Mouse (Mus musculus) intestine, embryonic 16.5 days (tissue): ENCODE measurements around the gene Gm17334. TPM values are rescaled to one million over a fixed set of nuclear protein-coding genes. Genes with fewer than 3 reads are reported as not detected.

ENCODE experiments used
- ATAC-seq: fragments of 200-750 bp; cut with Nextera tagmentation; 2 replicates; pipeline ENCODE4 v1.8.0; 2017; ENCODE audit warnings: moderate TSS enrichment, moderate library complexity
- H3K27ac ChIP-seq: fragments of 300-500 bp; sonication (generic); 2 replicates; pipeline ENCODE4 v1.5.1; 2014; ENCODE audit warnings: mild to moderate bottlenecking, low read length
- H3K27me3 ChIP-seq: fragments of 300-500 bp; sonication (generic); replicated peaks from 2 replicates; pipeline ENCODE4 v1.6.1; 2014; ENCODE audit warnings: low read length, control low read depth, mixed read lengths; ENCODE audit not compliant: control insufficient read depth, insufficient read depth
- H3K36me3 ChIP-seq: fragments of 300-500 bp; sonication (generic); 2 replicates; pipeline ENCODE4 v1.6.1; 2014; ENCODE audit warnings: low read length, control low read depth; ENCODE audit not compliant: control insufficient read depth, insufficient read depth
- H3K4me1 ChIP-seq: fragments of 300-500 bp; sonication (generic); 2 replicates; pipeline ENCODE4 v1.6.1; 2014; ENCODE audit warnings: low read length, control low read depth, mixed read lengths; ENCODE audit not compliant: control insufficient read depth, insufficient read depth
- H3K4me2 ChIP-seq: fragments of 300-500 bp; sonication (generic); 2 replicates; pipeline ENCODE4 v1.6.1; 2014; ENCODE audit warnings: low read depth, low read length, control low read depth
- H3K4me3 ChIP-seq: fragments of 300-500 bp; sonication (generic); 2 replicates; pipeline ENCODE4 v1.5.1; 2014; ENCODE audit warnings: mild to moderate bottlenecking, low read length
- H3K9ac ChIP-seq: fragments of 300-500 bp; sonication (generic); 2 replicates; pipeline ENCODE4 v1.6.1; 2014; ENCODE audit warnings: low read depth, low read length
- H3K9me3 ChIP-seq: fragments of 300-500 bp; sonication (generic); 2 replicates; pipeline ENCODE4 v1.6.1; 2016; ENCODE audit warnings: low read length, control low read depth; ENCODE audit not compliant: control insufficient read depth
- WGBS: fragments of 180-500 bp; shearing (Covaris S2); extraction: QIAGEN DNeasy Blood & Tissue Kit; methylation state at CpG from one replicate; pipeline ENCODE4 v1.1.7; 2014; 5-methylcytosine and 5-hydroxymethylcytosine counted together
- polyA plus RNA-seq: library from polyadenylated mRNA; unstranded; fragments of >200 nt; fragmentation: Nextera tagmentation; extraction: Ambion mirVana; gene quantifications from 2 replicates; pipeline ENCODE4 v1.2.1, GENCODE M21; 2015

The Gm17334 gene
- polyA plus RNA-seq, 1 experiment from 2014 or later = 0.34 TPM

DNA sequence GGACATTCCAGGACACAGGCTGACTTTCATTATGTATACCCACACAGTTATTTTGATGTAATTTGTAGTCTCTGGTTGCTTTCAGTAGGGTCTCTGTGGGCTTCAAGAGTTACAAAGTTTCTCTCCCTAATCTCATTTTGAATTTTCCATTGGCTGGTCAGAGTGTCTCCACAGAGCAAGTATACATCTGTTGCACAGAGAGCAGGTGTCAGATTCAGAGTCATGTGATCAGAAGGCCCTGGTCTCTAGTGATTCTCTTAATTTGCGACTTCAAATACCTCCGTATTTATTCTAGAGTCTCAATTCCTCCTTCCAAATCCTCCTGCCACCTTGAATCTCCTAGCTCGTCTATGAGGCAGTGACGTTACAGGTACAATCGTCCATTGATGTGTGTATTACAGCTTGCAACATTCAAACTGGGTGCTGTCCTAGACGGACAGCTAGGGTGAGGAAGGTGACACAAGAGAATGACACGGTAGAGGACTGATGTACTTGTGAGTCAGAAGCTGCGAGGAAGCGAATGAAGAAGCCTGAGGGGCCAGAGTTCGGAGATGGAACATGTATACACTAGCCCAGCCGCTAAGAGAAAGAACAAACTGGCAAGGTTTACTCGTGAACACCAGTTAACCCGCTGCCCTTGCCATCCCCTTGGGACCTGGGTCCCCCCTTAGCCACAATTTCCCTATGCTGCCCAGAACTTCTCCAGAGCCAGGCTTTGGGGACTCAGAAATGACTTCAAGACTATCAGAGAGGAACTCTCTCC, 4.4 kb downstream of the Gm17334 start:
- no peaks in the 10 kb centered on the region for H3K9me3 ChIP-seq
- H3K4me2 ChIP-seq = no peak overlapping the region
- peaks cover 28% of the 10 kb centered on the region for H3K4me1 ChIP-seq
- WGBS = 75% methylated on average over 13 of the region's 13 CpGs
- no peak overlapping the region for H3K4me3 ChIP-seq
- no peak for ATAC-seq
- H3K36me3 ChIP-seq = peaks cover under 1% of the 10 kb centered on the region; the same call in 1 of the 2 replicates
- no peaks in the 10 kb centered on the region for H3K27me3 ChIP-seq
- peak overlapping the region; percentile 82; the same call in 1 of the 2 replicates for H3K27ac ChIP-seq
- no peak overlapping the region for H3K9ac ChIP-seq

DNA sequence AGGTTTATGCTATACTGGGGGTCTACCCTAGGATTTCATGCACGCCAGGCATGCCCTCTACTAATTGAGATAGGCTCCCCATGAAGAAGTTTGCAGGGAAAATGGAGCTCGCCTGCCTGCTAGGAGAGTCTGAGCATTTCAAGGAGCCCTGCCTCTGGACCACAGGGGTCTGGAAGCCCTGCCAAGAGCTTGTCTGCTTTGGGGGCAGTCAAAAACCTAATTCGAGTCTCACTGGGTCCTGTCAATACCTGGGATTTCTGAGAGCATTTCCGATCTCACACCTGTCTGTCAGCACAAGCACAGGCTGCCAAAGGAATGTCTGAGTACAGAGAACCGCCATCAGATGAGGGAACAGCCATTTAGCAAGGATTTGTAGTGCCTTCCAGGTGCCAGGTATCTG, 8.4 kb downstream of the Gm17334 start:
- Histone ChIP-seq H3K36me3 (no peaks in the 10 kb centered on the region), H3K9me3 (no peaks in the 10 kb centered on the region), H3K27me3 (no peaks in the 10 kb centered on the region), H3K4me2 (no peak overlapping the region), H3K27ac (peak overlapping the region; percentile 100), H3K9ac (peak overlapping the region; percentile 77; the same call in 1 of the 2 replicates), H3K4me1 (peaks cover 57% of the 10 kb centered on the region), H3K4me3 (no peak overlapping the region)
- no peak for ATAC-seq
- WGBS = 62% methylated on average over 5 of the region's 5 CpGs

DNA sequence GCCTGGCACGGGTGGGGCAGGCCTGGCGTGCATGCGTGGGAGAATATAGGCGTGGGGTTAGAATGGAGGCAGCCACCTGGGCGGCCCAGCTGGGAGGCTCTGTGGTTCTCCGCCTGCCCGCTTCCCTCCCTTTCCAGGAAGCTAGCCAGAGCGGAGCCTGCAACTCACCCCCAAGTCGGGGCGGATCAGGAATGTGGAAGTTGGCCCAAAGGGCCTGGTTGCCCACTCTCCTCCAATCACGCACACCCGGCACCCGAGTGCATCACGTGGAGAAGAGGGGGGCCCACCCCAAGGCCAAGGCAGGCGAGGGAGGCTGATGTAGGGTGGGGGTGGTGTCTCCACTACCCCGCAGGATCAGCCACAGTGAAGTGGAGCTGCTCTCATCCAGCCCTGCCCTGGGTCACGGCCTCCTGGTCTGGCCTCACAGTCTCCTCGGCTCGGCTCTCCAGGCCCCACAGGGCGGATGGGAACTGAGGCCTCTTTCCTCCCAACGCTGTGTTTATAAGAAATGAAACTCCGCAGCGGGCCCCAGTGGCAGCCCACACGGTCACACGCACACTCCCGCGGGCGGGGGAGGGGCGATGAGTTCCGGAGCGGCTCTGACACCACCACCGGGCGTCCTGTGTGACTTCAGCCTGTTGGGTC, 9.4 kb downstream of the Gm17334 start:
- Histone ChIP-seq H3K36me3 (no peaks in the 10 kb centered on the region), H3K9me3 (no peaks in the 10 kb centered on the region), H3K27me3 (no peaks in the 10 kb centered on the region), H3K27ac (peak overlapping the region; percentile 100), H3K4me2 (peak overlapping the region; percentile 75), H3K9ac (peak overlapping the region; percentile 77), H3K4me1 (peaks cover 58% of the 10 kb centered on the region), H3K4me3 (peak overlapping the region; percentile 42)
- WGBS = under 1% methylated on average over 31 of the region's 33 CpGs
- peak; percentile 68 for ATAC-seq

DNA sequence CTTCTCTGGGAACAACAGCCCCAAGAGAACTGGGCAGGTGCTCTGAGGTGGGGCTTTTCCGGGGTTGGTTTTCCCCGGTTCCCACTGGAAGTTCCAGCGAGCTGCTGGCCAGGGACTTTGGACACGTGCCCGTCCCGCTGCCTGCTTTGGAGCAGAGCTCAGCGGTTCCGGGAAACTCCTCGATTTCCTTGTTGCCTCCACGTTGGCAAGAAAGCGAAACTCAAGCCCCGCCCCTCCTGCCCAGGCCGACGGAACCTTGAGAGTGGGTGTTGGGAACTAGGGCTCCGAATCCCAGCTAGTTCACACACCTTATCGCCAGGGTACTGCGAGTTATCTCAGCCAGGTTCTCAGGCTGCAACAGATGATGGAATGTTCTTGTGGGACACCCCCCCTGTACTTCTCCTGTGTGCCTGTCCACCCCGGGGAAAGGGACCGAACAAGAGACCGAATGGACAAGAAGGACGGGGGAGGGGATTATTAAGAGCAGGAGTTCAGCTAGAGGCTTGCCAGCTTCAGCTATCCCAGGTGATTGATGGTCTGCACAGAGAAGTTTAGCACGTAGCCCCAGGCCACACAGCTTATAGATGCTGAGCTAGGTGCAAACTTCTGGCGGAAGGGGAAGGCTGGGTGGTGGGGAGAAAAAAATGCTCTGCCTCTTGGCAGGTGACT, 10.0 kb downstream of the Gm17334 start:
- Histone ChIP-seq H3K27me3 (no peaks in the 10 kb centered on the region), H3K4me3 (peak overlapping the region; percentile 42), H3K27ac (peak overlapping the region; percentile 100), H3K4me1 (peaks cover 64% of the 10 kb centered on the region), H3K9ac (peak overlapping the region; percentile 77), H3K9me3 (no peaks in the 10 kb centered on the region), H3K4me2 (peak overlapping the region; percentile 75), H3K36me3 (no peaks in the 10 kb centered on the region)
- WGBS = 3% methylated on average over 23 of the region's 23 CpGs
- ATAC-seq = peak; percentile 44

DNA sequence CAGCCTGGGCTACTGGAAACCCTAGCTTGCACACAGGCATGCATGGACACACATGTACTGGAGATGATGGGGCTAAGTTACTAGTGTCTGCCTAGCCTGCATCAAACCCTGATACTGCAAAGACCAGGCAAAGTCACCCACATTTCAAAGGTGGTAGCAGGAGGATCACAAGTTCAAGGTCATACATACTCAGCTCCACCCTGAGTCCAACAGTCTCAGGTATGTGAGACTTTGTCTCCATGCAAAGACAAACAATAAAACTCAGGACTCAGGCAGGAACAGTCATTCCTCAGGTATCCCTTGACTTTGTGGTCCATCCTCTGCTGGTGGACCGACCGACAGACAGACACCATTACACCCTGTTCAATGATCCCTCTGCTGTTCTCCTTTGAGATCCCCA, 10.6 kb downstream of the Gm17334 start:
- peaks cover 64% of the 10 kb centered on the region for H3K4me1 ChIP-seq
- H3K9me3 ChIP-seq = no peaks in the 10 kb centered on the region
- peak overlapping the region; percentile 77 for H3K9ac ChIP-seq
- H3K27ac ChIP-seq = peak overlapping the region; percentile 100
- H3K27me3 ChIP-seq = no peaks in the 10 kb centered on the region
- H3K4me2 ChIP-seq = peak overlapping the region; percentile 75
- peak; percentile 2; the same call in 1 of the 2 replicates for ATAC-seq
- WGBS = 44% methylated on average over 2 of the region's 2 CpGs
- peak overlapping the region; percentile 42 for H3K4me3 ChIP-seq
- H3K36me3 ChIP-seq = no peaks in the 10 kb centered on the region

DNA sequence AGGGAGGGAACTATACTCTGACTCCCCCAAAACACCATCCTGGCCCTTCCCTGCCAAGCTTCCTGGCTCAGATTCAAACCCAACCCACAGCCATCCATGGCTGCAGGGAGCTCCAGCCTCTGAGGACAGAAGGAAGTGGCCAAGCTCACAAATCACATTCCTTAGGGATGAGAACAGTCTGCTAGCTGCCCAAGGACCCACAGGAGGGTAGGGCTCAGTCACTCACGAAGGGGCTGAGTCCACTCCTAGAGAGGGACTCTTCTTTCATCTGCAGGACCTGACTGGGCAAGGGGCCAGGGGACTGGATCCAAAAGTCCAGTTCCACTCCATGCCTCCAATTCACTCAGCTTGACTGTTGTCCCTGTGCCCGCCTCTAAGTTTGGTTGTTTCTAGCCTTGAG, 11.2 kb downstream of the Gm17334 start:
- H3K27ac ChIP-seq = peak overlapping the region; percentile 100
- H3K4me3 ChIP-seq = no peak overlapping the region
- no peaks in the 10 kb centered on the region for H3K36me3 ChIP-seq
- no peak for ATAC-seq
- H3K4me2 ChIP-seq = no peak overlapping the region
- WGBS = 31% methylated on average over 2 of the region's 2 CpGs
- peak overlapping the region; percentile 42 for H3K9ac ChIP-seq
- no peaks in the 10 kb centered on the region for H3K27me3 ChIP-seq
- H3K9me3 ChIP-seq = no peaks in the 10 kb centered on the region
- peaks cover 64% of the 10 kb centered on the region for H3K4me1 ChIP-seq

DNA sequence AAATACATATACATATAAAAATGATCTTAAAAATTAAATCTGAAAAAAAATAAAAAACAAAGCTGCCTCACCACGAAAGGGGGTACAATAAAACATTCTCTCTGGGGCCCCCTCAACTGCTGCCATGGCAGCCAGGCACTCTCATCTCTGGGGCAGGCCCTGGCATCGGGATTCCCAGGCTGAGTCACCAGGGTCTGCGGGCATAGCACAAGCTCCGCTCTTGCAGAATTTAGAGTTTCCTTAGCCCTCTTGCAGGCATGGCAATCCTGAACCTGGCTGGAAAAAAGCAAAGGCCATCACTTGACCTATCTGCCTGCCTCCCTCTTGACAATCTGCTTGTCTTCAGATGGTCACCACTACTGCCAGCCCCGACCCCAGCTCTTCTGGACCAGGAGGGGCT, 11.7 kb downstream of the Gm17334 start:
- WGBS = 62% methylated on average over 5 of the region's 5 CpGs

DNA sequence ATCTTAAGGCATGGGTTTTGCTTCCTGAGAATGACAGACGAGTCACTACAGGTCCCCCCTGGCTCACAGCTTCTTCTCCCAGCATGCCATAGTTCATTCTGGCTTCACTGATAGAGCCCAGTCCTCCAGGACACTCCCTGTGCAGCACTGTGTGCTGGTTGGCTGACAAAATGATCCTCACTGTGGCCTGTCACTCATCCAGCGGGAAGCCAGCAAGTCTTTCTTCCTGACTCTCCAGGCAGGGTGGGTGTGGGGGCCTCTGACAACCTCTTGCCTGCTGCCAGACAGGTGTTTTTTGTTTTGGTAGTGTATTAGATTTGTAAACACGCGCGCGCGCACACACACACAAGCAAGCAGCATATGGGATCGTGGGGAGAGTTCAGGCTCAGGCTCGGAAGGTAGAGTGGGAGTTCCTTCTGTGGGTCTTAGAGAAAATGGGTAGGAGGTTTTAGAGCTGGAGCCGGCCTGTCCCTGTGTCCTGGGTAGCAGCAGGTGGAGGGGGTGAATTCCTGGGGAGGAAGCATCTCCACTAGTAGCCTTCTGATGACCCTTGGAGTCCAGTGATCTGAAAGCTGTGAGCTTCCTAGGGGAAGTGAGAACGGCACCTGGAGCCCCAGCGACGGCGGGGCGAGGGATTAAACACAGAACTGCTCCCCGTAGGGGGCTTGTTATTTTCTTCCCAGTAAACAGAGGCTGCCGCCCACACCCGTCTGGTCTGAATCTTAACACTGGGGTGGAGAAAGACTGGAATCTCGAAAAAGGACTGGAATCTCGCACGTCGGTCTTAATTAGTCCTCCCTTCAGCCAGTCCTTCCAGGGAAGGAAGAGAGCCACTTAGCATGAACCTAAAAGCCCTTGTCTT, 13.2 kb downstream of the Gm17334 start:
- ATAC-seq = peak; percentile 45
- Histone ChIP-seq H3K9me3 (no peaks in the 10 kb centered on the region), H3K9ac (peak overlapping the region; percentile 51), H3K4me1 (peaks cover 61% of the 10 kb centered on the region), H3K27ac (peak overlapping the region; percentile 86), H3K27me3 (no peaks in the 10 kb centered on the region), H3K4me3 (no peak overlapping the region), H3K4me2 (0 out of 2 replicates have a peak overlapping the region, but pooled peaks have one; percentile 3), H3K36me3 (no peaks in the 10 kb centered on the region)
- 23% methylated on average over 22 of the region's 22 CpGs for WGBS

More for the DNA sequence above, 11.7 kb downstream of the Gm17334 start:
- ATAC-seq = no peak
- Histone ChIP-seq H3K27me3 (no peaks in the 10 kb centered on the region), H3K4me3 (no peak overlapping the region), H3K9me3 (no peaks in the 10 kb centered on the region), H3K27ac (peak overlapping the region; percentile 100), H3K9ac (no peak overlapping the region; the same call in 1 of the 2 replicates), H3K4me2 (no peak overlapping the region), H3K36me3 (no peaks in the 10 kb centered on the region), H3K4me1 (peaks cover 64% of the 10 kb centered on the region)
